Mouse (Mus musculus) MEL (cell line): Measurements from ENCODE around the gene Sox6. TPM values are rescaled to one million over a fixed set of nuclear protein-coding genes. Genes with fewer than 3 reads are reported as not detected.

ENCODE experiments used
- DNase-seq: peaks from one replicate; pipeline ENCODE4 v3.0.0; 2011; ENCODE audit warnings: low read depth, low spot score
- H3K27ac ChIP-seq: 2 replicates; pipeline ENCODE4 v1.5.1; 2012; ENCODE audit warnings: low read depth, mild to moderate bottlenecking, control low read depth, low read length, moderate library complexity; ENCODE audit not compliant: control insufficient read depth
- H3K27me3 ChIP-seq, 2 experiments: fragments of 150-350 bp in 1 of 2; sonication (generic) in 1 of 2; 2 replicates each; pipeline ENCODE4 v1.6.1; 2012; ENCODE audit warnings: low read length in 2 of 2, mild to moderate bottlenecking in 2 of 2, improper control_type of control experiment in 1 of 2, moderate library complexity in 1 of 2; ENCODE audit not compliant: insufficient read depth in 2 of 2, control insufficient read depth in 1 of 2
- H3K36me3 ChIP-seq, 2 experiments: 2 replicates each; pipeline ENCODE4 v1.6.1; 2012 to 2014; ENCODE audit warnings: low read length in 2 of 2, improper control_type of control experiment in 1 of 2, inconsistent platforms in 1 of 2, mild to moderate bottlenecking in 1 of 2; ENCODE audit not compliant: insufficient read depth in 2 of 2, control insufficient read depth in 1 of 2
- H3K4me1 ChIP-seq, 2 experiments: fragments of 150-350 bp in 1 of 2; sonication (generic) in 1 of 2; 2 replicates each; pipeline ENCODE4 v1.6.1; 2012; ENCODE audit warnings: low read length in 2 of 2, improper control_type of control experiment in 1 of 2, mild to moderate bottlenecking in 1 of 2; ENCODE audit not compliant: insufficient read depth in 2 of 2, control insufficient read depth in 1 of 2
- H3K4me3 ChIP-seq, 2 experiments: fragments of 150-350 bp in 1 of 2; sonication (generic) in 1 of 2; 2 replicates each; pipeline ENCODE4 v1.5.1; 2012; ENCODE audit warnings: low read depth in 2 of 2, low read length in 2 of 2, mild to moderate bottlenecking in 2 of 2, moderate library complexity in 2 of 2, control low read depth in 1 of 2, improper control_type of control experiment in 1 of 2; ENCODE audit not compliant: control insufficient read depth in 1 of 2, insufficient read depth in 1 of 2
- H3K79me2 ChIP-seq: 2 replicates; pipeline ENCODE4 v1.6.1; 2012; ENCODE audit warnings: mild to moderate bottlenecking, low read length, moderate library complexity; ENCODE audit not compliant: control insufficient read depth, poor library complexity, insufficient read depth
- H3K9ac ChIP-seq: 2 replicates; pipeline ENCODE4 v1.6.1; 2012; ENCODE audit warnings: low read depth, mild to moderate bottlenecking, control low read depth, low read length, moderate library complexity; ENCODE audit not compliant: control insufficient read depth, poor library complexity, severe bottlenecking
- H3K9me3 ChIP-seq: fragments of 150-350 bp; sonication (generic); replicated peaks from 2 replicates; pipeline ENCODE4 v1.6.1; 2012; ENCODE audit warnings: mild to moderate bottlenecking, low read length, improper control_type of control experiment, moderate library complexity; ENCODE audit not compliant: insufficient read depth
- BHLHE40 ChIP-seq: IDR thresholded peaks from 2 replicates; pipeline ENCODE4 v1.6.1; 2012; ENCODE audit warnings: low read depth, mild to moderate bottlenecking, inconsistent platforms, low read length, improper control_type of control experiment, borderline replicate concordance
- CHD1 ChIP-seq: IDR thresholded peaks from 2 replicates; pipeline ENCODE4 v1.6.1; 2012; ENCODE audit warnings: low read depth, mild to moderate bottlenecking, inconsistent platforms, low read length, improper control_type of control experiment
- CTCF ChIP-seq, 3 experiments: IDR thresholded peaks in 2 of 3; conservative IDR thresholded peaks in 1 of 3; 2 replicates each; pipeline ENCODE4 v1.5.1; 2011 to 2012; ENCODE audit warnings: low read length in 3 of 3, low read depth in 2 of 3, mild to moderate bottlenecking in 2 of 3, improper control_type of control experiment in 1 of 3, inconsistent platforms in 1 of 3, mixed read lengths in 1 of 3, moderate library complexity in 1 of 3; ENCODE audit not compliant: control insufficient read depth in 1 of 3, insufficient read depth in 1 of 3, poor library complexity in 1 of 3, severe bottlenecking in 1 of 3
- E2F4 ChIP-seq: IDR thresholded peaks from 2 replicates; pipeline ENCODE4 v1.6.1; 2011; ENCODE audit warnings: low read depth, low read length, improper control_type of control experiment, borderline replicate concordance
- ELF1 ChIP-seq: IDR thresholded peaks from 2 replicates; pipeline ENCODE4 v1.6.1; 2014; ENCODE audit warnings: low read depth, mild to moderate bottlenecking, inconsistent platforms, low read length, improper control_type of control experiment, moderate library complexity
- EP300 ChIP-seq, 2 experiments: IDR thresholded peaks; 2 replicates each; pipeline ENCODE4 v1.6.1; 2011; ENCODE audit warnings: improper control_type of control experiment in 2 of 2, low read length in 2 of 2, low read depth in 1 of 2, mild to moderate bottlenecking in 1 of 2
- GABPA ChIP-seq: IDR thresholded peaks from 2 replicates; pipeline ENCODE4 v1.6.1; 2012; ENCODE audit warnings: low read depth, mild to moderate bottlenecking, inconsistent platforms, low read length, improper control_type of control experiment, moderate library complexity
- HCFC1 ChIP-seq: IDR thresholded peaks from 2 replicates; pipeline ENCODE4 v1.6.1; 2012; ENCODE audit warnings: low read depth, mild to moderate bottlenecking, inconsistent platforms, low read length, improper control_type of control experiment, moderate library complexity
- KAT2A ChIP-seq: conservative IDR thresholded peaks from 2 replicates; pipeline ENCODE4 v1.6.1; 2012; ENCODE audit warnings: low read depth, low read length, improper control_type of control experiment, inconsistent platforms
- MEF2A ChIP-seq: IDR thresholded peaks from 2 replicates; pipeline ENCODE4 v1.6.1; 2014; ENCODE audit warnings: low read depth, mild to moderate bottlenecking, inconsistent platforms, low read length, improper control_type of control experiment; ENCODE audit not compliant: poor library complexity, insufficient replicate concordance, severe bottlenecking; ENCODE audit errors: extremely low read depth
- MXI1 ChIP-seq: IDR thresholded peaks from 2 replicates; pipeline ENCODE4 v1.6.1; 2011; ENCODE audit warnings: mild to moderate bottlenecking, low read depth, low read length, improper control_type of control experiment
- MYC ChIP-seq: IDR thresholded peaks from 2 replicates; pipeline ENCODE4 v1.6.1; 2011; ENCODE audit warnings: low read depth, mild to moderate bottlenecking, low read length, improper control_type of control experiment, moderate library complexity
- NELFE ChIP-seq: IDR thresholded peaks from 2 replicates; pipeline ENCODE4 v1.6.1; 2011; ENCODE audit warnings: low read depth, low read length, improper control_type of control experiment
- NRF1 ChIP-seq: IDR thresholded peaks from 2 replicates; pipeline ENCODE4 v1.6.1; 2014; ENCODE audit warnings: low read depth, mild to moderate bottlenecking, inconsistent platforms, low read length, improper control_type of control experiment, moderate library complexity; ENCODE audit not compliant: poor library complexity, insufficient read depth, severe bottlenecking
- POLR2A ChIP-seq, 2 experiments: IDR thresholded peaks; 2 replicates each; pipeline ENCODE4 v1.6.1; 2011 to 2012; ENCODE audit warnings: low read length in 2 of 2, mild to moderate bottlenecking in 2 of 2, control low read depth in 1 of 2, improper control_type of control experiment in 1 of 2, low read depth in 1 of 2, moderate library complexity in 1 of 2; ENCODE audit not compliant: control insufficient read depth in 1 of 2, insufficient read depth in 1 of 2, poor library complexity in 1 of 2
- POLR2AphosphoS2 ChIP-seq: IDR thresholded peaks from 2 replicates; pipeline ENCODE4 v1.6.1; 2011; ENCODE audit warnings: low read length, improper control_type of control experiment
- RAD21 ChIP-seq: IDR thresholded peaks from 2 replicates; pipeline ENCODE4 v1.6.1; 2011; ENCODE audit warnings: mild to moderate bottlenecking, low read depth, low read length, improper control_type of control experiment
- RCOR1 ChIP-seq: IDR thresholded peaks from 2 replicates; pipeline ENCODE4 v1.6.1; 2012; ENCODE audit warnings: low read depth, mild to moderate bottlenecking, inconsistent platforms, low read length, improper control_type of control experiment
- SIN3A ChIP-seq: IDR thresholded peaks from 2 replicates; pipeline ENCODE4 v1.6.1; 2012; ENCODE audit warnings: low read length, improper control_type of control experiment, inconsistent platforms
- UBTF ChIP-seq: IDR thresholded peaks from 2 replicates; pipeline ENCODE4 v1.6.1; 2012; ENCODE audit warnings: low read depth, mild to moderate bottlenecking, inconsistent platforms, low read length, improper control_type of control experiment, moderate library complexity, borderline replicate concordance; ENCODE audit not compliant: insufficient read depth
- USF1 ChIP-seq: IDR thresholded peaks from 2 replicates; pipeline ENCODE4 v1.6.1; 2014; ENCODE audit warnings: low read depth, mild to moderate bottlenecking, inconsistent platforms, low read length, improper control_type of control experiment, moderate library complexity
- USF2 ChIP-seq, 2 experiments: IDR thresholded peaks; 2 replicates each; pipeline ENCODE4 v1.6.1; 2011 to 2012; ENCODE audit warnings: improper control_type of control experiment in 2 of 2, low read length in 2 of 2, borderline replicate concordance in 1 of 2, inconsistent platforms in 1 of 2, low read depth in 1 of 2, mild to moderate bottlenecking in 1 of 2; ENCODE audit not compliant: insufficient read depth in 1 of 2
- ZC3H11A ChIP-seq: IDR thresholded peaks from 2 replicates; pipeline ENCODE4 v1.6.1; 2012; ENCODE audit warnings: low read depth, mild to moderate bottlenecking, inconsistent platforms, low read length, improper control_type of control experiment
- ZKSCAN1 ChIP-seq: IDR thresholded peaks from 2 replicates; pipeline ENCODE4 v1.6.1; 2012; ENCODE audit warnings: low read depth, mild to moderate bottlenecking, inconsistent platforms, low read length, improper control_type of control experiment, moderate library complexity
- ZMIZ1 ChIP-seq: IDR thresholded peaks from 2 replicates; pipeline ENCODE4 v1.6.1; 2012; ENCODE audit warnings: low read depth, mild to moderate bottlenecking, inconsistent platforms, low read length, improper control_type of control experiment, moderate library complexity
- polyA plus RNA-seq, 2 experiments: library from polyadenylated mRNA; stranded (reverse) in 1 of 2; unstranded in 1 of 2; fragments of >175 nt in 1 of 2; fragments of >200 nt in 1 of 2; gene quantifications; 2 replicates each; pipeline versions ENCODE4 v1.2.1 to v1.2.4; 2012; ENCODE audit warnings: low replicate concordance in 2 of 2, low read depth in 1 of 2; ENCODE audit not compliant: insufficient read length in 2 of 2, insufficient read depth in 1 of 2, missing spikeins in 1 of 2
- total RNA-seq: library from RNA; depleted of rRNA; stranded (reverse); fragments of 300-350 nt; gene quantifications from 2 replicates; pipeline ENCODE4 v1.2.3, GENCODE M21; 2012

Sox6 gene
- total and polyA plus RNA-seq, 3 experiments, result 2.6 to 4.6 TPM; not detected in 1

DNA sequence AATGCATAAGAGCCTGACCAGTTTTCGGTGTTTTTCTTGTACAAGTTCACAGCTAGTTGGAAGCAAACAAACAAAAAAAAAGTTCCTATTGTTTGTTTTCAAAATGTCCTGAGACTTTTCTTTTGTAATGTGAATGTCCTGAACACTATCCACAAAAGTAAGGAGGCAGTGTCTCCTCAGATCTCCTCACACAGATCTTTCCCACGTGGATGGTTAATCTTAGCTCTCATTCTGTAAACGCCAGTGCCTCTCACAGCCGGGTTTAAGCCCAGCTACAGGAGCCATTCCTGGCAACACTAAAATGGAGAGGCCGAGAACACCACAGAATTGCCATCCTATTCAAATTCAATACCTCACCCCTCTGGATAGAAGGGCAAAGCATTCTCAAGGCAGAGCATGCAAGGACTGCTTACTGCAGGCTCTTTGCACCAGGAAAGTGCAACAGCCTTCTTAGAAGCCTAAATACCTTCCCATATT is 392.6 kb downstream of the Sox6 start:
- H3K4me3 ChIP-seq, result no peak overlapping the region

GRCm38 (mm10) chr7:115645272-115645970 is 393.2 kb downstream of the Sox6 start:
- no peaks in the 10 kb centered on the region for H3K4me1 ChIP-seq
- DNase-seq, result no peak
- no peaks in the 10 kb centered on the region; a peak in 1 of 4 replicates for H3K27me3 ChIP-seq
- H3K9ac ChIP-seq, result no peak overlapping the region
- TF ChIP-seq CHD1 (no peak), EP300 (IDR thresholded peaks at IDR 0.05; ENCODE audit: low read depth in 1 of 2, low read length in 2 of 2) (no peak), POLR2A (IDR thresholded peaks at IDR 0.05; ENCODE audit: control insufficient read depth in 1 of 2, insufficient read depth in 1 of 2, low read depth in 1 of 2, low read length in 2 of 2, poor library complexity in 1 of 2) (no peak), KAT2A (no peak), GABPA (no peak), ZC3H11A (no peak), E2F4 (no peak), MEF2A (no peak), RCOR1 (no peak), MXI1 (no peak), MYC (no peak), NELFE (no peak)
- H3K36me3 ChIP-seq, result no peaks in the 10 kb centered on the region
- no peak overlapping the region for H3K27ac ChIP-seq
- no peak overlapping the region for H3K4me3 ChIP-seq
- H3K79me2 ChIP-seq, result no peaks in the 10 kb centered on the region
- no peaks in the 10 kb centered on the region for H3K9me3 ChIP-seq

More for the DNA sequence above, 392.6 kb downstream of the Sox6 start:
- no peaks in the 10 kb centered on the region for H3K9me3 ChIP-seq
- no peak overlapping the region for H3K27ac ChIP-seq
- TF ChIP-seq CTCF (IDR thresholded peaks at IDR 0.05 in 2 of 3, conservative IDR thresholded peaks at IDR 0.05 in 1 of 3; ENCODE audit: control insufficient read depth in 1 of 3, insufficient read depth in 1 of 3, low read depth in 2 of 3, low read length in 3 of 3, poor library complexity in 1 of 3, severe bottlenecking in 1 of 3), result no peak
- no peak for TF ChIP-seq KAT2A
- TF ChIP-seq BHLHE40, result no peak
- TF ChIP-seq ZMIZ1, result no peak
- no peak for TF ChIP-seq NRF1
- no peak for TF ChIP-seq USF2 (IDR thresholded peaks at IDR 0.05; ENCODE audit: borderline replicate concordance in 1 of 2, insufficient read depth in 1 of 2, low read depth in 1 of 2, low read length in 2 of 2)
- TF ChIP-seq RAD21, result no peak
- TF ChIP-seq POLR2AphosphoS2, result no peak
- no peak for TF ChIP-seq ZC3H11A
- no peak for TF ChIP-seq UBTF
- TF ChIP-seq SIN3A, result no peak
- no peak for TF ChIP-seq MEF2A
- TF ChIP-seq HCFC1, result no peak
- TF ChIP-seq RCOR1, result no peak
- TF ChIP-seq ELF1, result no peak
- TF ChIP-seq USF1, result no peak
- TF ChIP-seq POLR2A (IDR thresholded peaks at IDR 0.05; ENCODE audit: control insufficient read depth in 1 of 2, insufficient read depth in 1 of 2, low read depth in 1 of 2, low read length in 2 of 2, poor library complexity in 1 of 2), result no peak
- TF ChIP-seq ZKSCAN1, result no peak
- DNase-seq, result no peak
- H3K36me3 ChIP-seq, result no peaks in the 10 kb centered on the region
- no peaks in the 10 kb centered on the region for H3K79me2 ChIP-seq
- no peaks in the 10 kb centered on the region; a peak in 1 of 4 replicates for H3K27me3 ChIP-seq
- no peak overlapping the region for H3K9ac ChIP-seq
- H3K4me1 ChIP-seq, result no peaks in the 10 kb centered on the region
